Mouse (Mus musculus): ENCODE data around the gene Fgf7. TPM values are rescaled to one million over a fixed set of nuclear protein-coding genes. Genes with fewer than 3 reads are reported as not detected.

Fgf7 gene
- total and polyA plus RNA-seq, 3 experiments = not detected

GRCm38 (mm10) chr2:126040651-126041050 lies 6.2 kb downstream of the Fgf7 start:
- Histone ChIP-seq H3K9ac (ENCODE audit: control insufficient read depth, low read depth, low read length, poor library complexity, severe bottlenecking) (no peak overlapping the region), H3K27ac (ENCODE audit: control insufficient read depth, low read depth, low read length) (no peak overlapping the region), H3K36me3 (ENCODE audit: control insufficient read depth in 1 of 2, insufficient read depth in 2 of 2, low read length in 2 of 2) (no peaks in the 10 kb centered on the region), H3K79me2 (ENCODE audit: control insufficient read depth, insufficient read depth, low read length, poor library complexity) (no peaks in the 10 kb centered on the region), H3K27me3 (ENCODE audit: control insufficient read depth in 1 of 2, insufficient read depth in 2 of 2, low read length in 2 of 2) (peaks cover 0 to 3% of the 10 kb centered on the region in 2 experiments; a peak in 3 of 4 replicates), H3K4me3 (ENCODE audit: control insufficient read depth in 1 of 2, insufficient read depth in 1 of 2, low read depth in 2 of 2, low read length in 2 of 2) (no peak overlapping the region), H3K4me1 (ENCODE audit: control insufficient read depth in 1 of 2, insufficient read depth in 2 of 2, low read length in 2 of 2) (no peaks in the 10 kb centered on the region), H3K9me3 (replicated peaks; ENCODE audit: insufficient read depth, low read length) (no peaks in the 10 kb centered on the region)
- no peak for DNase-seq (ENCODE audit: low read depth, low spot score)
- TF ChIP-seq USF2 (IDR thresholded peaks at IDR 0.05; ENCODE audit: borderline replicate concordance in 1 of 2, insufficient read depth in 1 of 2, low read depth in 1 of 2, low read length in 2 of 2) (no peak), EP300 (IDR thresholded peaks at IDR 0.05; ENCODE audit: low read depth in 1 of 2, low read length in 2 of 2) (no peak), SIN3A (IDR thresholded peaks at IDR 0.05; ENCODE audit: low read length) (no peak), MAFK (IDR thresholded peaks at IDR 0.05; ENCODE audit: borderline replicate concordance, low read depth, low read length) (no peak), MYB (IDR thresholded peaks at IDR 0.05; ENCODE audit: low read depth, low read length) (no peak)

- Histone ChIP-seq H3K4me3 (ENCODE audit: control insufficient read depth in 1 of 2, insufficient read depth in 1 of 2, low read depth in 2 of 2, low read length in 2 of 2) (no peak overlapping the region), H3K36me3 (ENCODE audit: control insufficient read depth in 1 of 2, insufficient read depth in 2 of 2, low read length in 2 of 2) (no peaks in the 10 kb centered on the region), H3K9me3 (replicated peaks; ENCODE audit: insufficient read depth, low read length) (no peaks in the 10 kb centered on the region), H3K4me1 (ENCODE audit: control insufficient read depth in 1 of 2, insufficient read depth in 2 of 2, low read length in 2 of 2) (no peaks in the 10 kb centered on the region), H3K79me2 (ENCODE audit: control insufficient read depth, insufficient read depth, low read length, poor library complexity) (no peaks in the 10 kb centered on the region), H3K27ac (ENCODE audit: control insufficient read depth, low read depth, low read length) (no peak overlapping the region), H3K27me3 (ENCODE audit: control insufficient read depth in 1 of 2, insufficient read depth in 2 of 2, low read length in 2 of 2) (peaks cover 0 to 3% of the 10 kb centered on the region in 2 experiments; a peak in 3 of 4 replicates), H3K9ac (ENCODE audit: control insufficient read depth, low read depth, low read length, poor library complexity, severe bottlenecking) (no peak overlapping the region)
- TF ChIP-seq GATA1 (IDR thresholded peaks at IDR 0.05; ENCODE audit: low read depth, low read length) = no peak
- no peak for DNase-seq (ENCODE audit: low read depth, low spot score)
Observed at GRCm38 (mm10) chr2:126041237-126041636, 6.8 kb downstream of the Fgf7 start.

GRCm38 (mm10) chr2:126042674-126043073 lies 8.2 kb downstream of the Fgf7 start:
- Histone ChIP-seq H3K79me2 (ENCODE audit: control insufficient read depth, insufficient read depth, low read length, poor library complexity) (no peaks in the 10 kb centered on the region), H3K4me3 (ENCODE audit: control insufficient read depth in 1 of 2, insufficient read depth in 1 of 2, low read depth in 2 of 2, low read length in 2 of 2) (no peak overlapping the region), H3K9ac (ENCODE audit: control insufficient read depth, low read depth, low read length, poor library complexity, severe bottlenecking) (no peak overlapping the region), H3K27ac (ENCODE audit: control insufficient read depth, low read depth, low read length) (no peak overlapping the region), H3K4me1 (ENCODE audit: control insufficient read depth in 1 of 2, insufficient read depth in 2 of 2, low read length in 2 of 2) (no peaks in the 10 kb centered on the region), H3K36me3 (ENCODE audit: control insufficient read depth in 1 of 2, insufficient read depth in 2 of 2, low read length in 2 of 2) (no peaks in the 10 kb centered on the region), H3K9me3 (replicated peaks; ENCODE audit: insufficient read depth, low read length) (no peaks in the 10 kb centered on the region), H3K27me3 (ENCODE audit: control insufficient read depth in 1 of 2, insufficient read depth in 2 of 2, low read length in 2 of 2) (peaks cover 2 to 3% of the 10 kb centered on the region in 2 experiments)
- DNase-seq (ENCODE audit: low read depth, low spot score) = no peak
- TF ChIP-seq UBTF (IDR thresholded peaks at IDR 0.05; ENCODE audit: borderline replicate concordance, insufficient read depth, low read depth, low read length) = no peak
- TF ChIP-seq ZC3H11A (IDR thresholded peaks at IDR 0.05; ENCODE audit: low read depth, low read length) = no peak
- no peak for TF ChIP-seq TAL1 (IDR thresholded peaks at IDR 0.05; ENCODE audit: low read length)
- no peak for TF ChIP-seq SIN3A (IDR thresholded peaks at IDR 0.05; ENCODE audit: low read length)
- no peak for TF ChIP-seq BHLHE40 (IDR thresholded peaks at IDR 0.05; ENCODE audit: borderline replicate concordance, low read depth, low read length)
- TF ChIP-seq RCOR1 (IDR thresholded peaks at IDR 0.05; ENCODE audit: low read depth, low read length) = no peak
- TF ChIP-seq MAX (IDR thresholded peaks at IDR 0.05; ENCODE audit: low read length) = no peak
- no peak for TF ChIP-seq CHD2 (IDR thresholded peaks at IDR 0.05; ENCODE audit: low read length)
- no peak for TF ChIP-seq USF1 (IDR thresholded peaks at IDR 0.05; ENCODE audit: low read depth, low read length)
- TF ChIP-seq JUND (IDR thresholded peaks at IDR 0.05; ENCODE audit: low read depth, low read length) = no peak
- no peak for TF ChIP-seq ZMIZ1 (IDR thresholded peaks at IDR 0.05; ENCODE audit: low read depth, low read length)
- no peak for TF ChIP-seq MYB (IDR thresholded peaks at IDR 0.05; ENCODE audit: low read depth, low read length)
- TF ChIP-seq MXI1 (IDR thresholded peaks at IDR 0.05; ENCODE audit: low read depth, low read length) = no peak
- TF ChIP-seq EP300 (IDR thresholded peaks at IDR 0.05; ENCODE audit: low read depth in 1 of 2, low read length in 2 of 2) = no peak
